Mouse (Mus musculus): Measurements from ENCODE around the gene Dnlz.

- TF ChIP-seq CTCF (IDR thresholded peaks at IDR 0.05; ENCODE audit: extremely low read depth, insufficient read depth, low read length) (peak; percentile 60), POLR2A (IDR thresholded peaks at IDR 0.05; ENCODE audit: extremely low read depth, insufficient read depth, low read length) (peak; percentile 52)
Observed at GRCm38 (mm10) chr2:26351358-26352290, at the start of gene Dnlz.

All from cortical plate, adult 2 months (tissue).